Comparison of ENCODE assay signal across 10 mouse cellular contexts in genomic region chr11:75293852-75294361, GRCm38 (mm10). TPM values are rescaled to one million over a fixed set of nuclear protein-coding genes. Genes with fewer than 3 reads are reported as not detected.
A peak's percentile ranks its signal among the peaks of the same experiment; 100 is the strongest.
DNase-seq lines count a peak whose midpoint lies in the region; ATAC-seq and TF ChIP-seq lines count a peak whose summit lies in the region.
"Had no signal": no experiment of that assay in that cellular context is flagged by ENCODE, and none has a peak within 500 bp of the region (broad histone marks: within the 10 kb centered on the region; RNA-seq: fewer than 3 reads in every experiment).

No protein-coding gene starts in this region.

- no peaks in the 10 kb centered on the region for H3K36me3 ChIP-seq in heart, embryonic 14.5 days (ENCODE audit: control insufficient read depth, insufficient read depth, low read length)
- H3K36me3 ChIP-seq in heart, postnatal 0 days (replicated peaks; ENCODE audit: control insufficient read depth, insufficient read depth, low read length) = no peaks in the 10 kb centered on the region

- TF ChIP-seq EP300 in heart, postnatal 0 days (IDR thresholded peaks at IDR 0.05; ENCODE audit: low read depth) = no peak

- peak overlapping the region; percentile 66 to 76 for H3K27ac ChIP-seq in heart, embryonic 14.5 days (replicated peaks in 1 of 2; ENCODE audit: control insufficient read depth in 1 of 2, insufficient read depth in 1 of 2, low read depth in 2 of 2, low read length in 2 of 2)
- H3K27ac ChIP-seq in heart, postnatal 0 days (ENCODE audit: low read depth) = peak overlapping the region; percentile 88
- H3K27ac ChIP-seq: macrophage had no signal

- WGBS in heart, embryonic 14.5 days = 33% methylated on average over 21 of the region's 21 CpGs
- WGBS in heart, postnatal 0 days = 30% methylated on average over 21 of the region's 21 CpGs

- no peak for ATAC-seq in heart, embryonic 14.5 days (ENCODE audit: insufficient number of reproducible peaks, insufficient read depth, low FRiP score, low read depth)
- peak; percentile 25; the same call in 1 of the 2 replicates for ATAC-seq in heart, postnatal 0 days (ENCODE audit: insufficient read depth, low read depth)

- peak overlapping the region; percentile 41 for H3K9ac ChIP-seq in heart, embryonic 14.5 days (ENCODE audit: low read length)
- H3K9ac ChIP-seq in heart, postnatal 0 days (replicated peaks; ENCODE audit: low read depth, low read length) = no peak overlapping the region

- H3K9me3 ChIP-seq in heart, embryonic 14.5 days (ENCODE audit: control insufficient read depth, low read length) = no peaks in the 10 kb centered on the region
- no peaks in the 10 kb centered on the region for H3K9me3 ChIP-seq in heart, postnatal 0 days (replicated peaks; ENCODE audit: control insufficient read depth, low read length)

- no peak for TF ChIP-seq CTCF in heart, postnatal 0 days (IDR thresholded peaks at IDR 0.05; ENCODE audit: low read depth)

- no peak overlapping the region for H3K4me3 ChIP-seq in heart, embryonic 14.5 days (ENCODE audit: control insufficient read depth in 1 of 2, insufficient read depth in 1 of 2, low read depth in 1 of 2, low read length in 2 of 2)
- H3K4me3 ChIP-seq in heart, postnatal 0 days (ENCODE audit: low read depth, low read length) = no peak overlapping the region

- H3K4me2 ChIP-seq in heart, embryonic 14.5 days (ENCODE audit: low read length) = peak overlapping the region; percentile 41; the same call in 1 of the 2 replicates
- peak overlapping the region; percentile 24; the same call in 1 of the 2 replicates for H3K4me2 ChIP-seq in heart, postnatal 0 days (ENCODE audit: low read depth, low read length)

- intact Hi-C loops in heart, postnatal 25 days (cut with DNase I) = loop anchor here (5.0 kb wide), 2 partner anchors 62 to 347 kb away; no protein-coding TSS in a partner anchor

- peaks cover 47 to 75% of the 10 kb centered on the region in 2 experiments for H3K4me1 ChIP-seq in heart, embryonic 14.5 days (ENCODE audit: control insufficient read depth in 2 of 2, insufficient read depth in 2 of 2, low read length in 2 of 2)
- peaks cover 58% of the 10 kb centered on the region for H3K4me1 ChIP-seq in heart, postnatal 0 days (ENCODE audit: control insufficient read depth, insufficient read depth)

- no peak for DNase-seq in heart, postnatal 25 days (ENCODE audit: low spot score)
- peak; percentile 38 for DNase-seq in ES-CJ7 (ENCODE audit: low read depth, low spot score)
- DNase-seq in heart, postnatal 0 days (ENCODE audit: low spot score) = no peak
- DNase-seq in kidney, postnatal 36 days = peak; percentile 53 to 69
- no peak for DNase-seq in spleen, adult 18-20 months
- no peak for DNase-seq in yolk sac, embryonic 10.5 days (ENCODE audit: low spot score)
- no peak for DNase-seq in spleen, postnatal 36 days (ENCODE audit: low spot score in 2 of 2)
- DNase-seq: cerebellum, postnatal 14 days had no signal

- H3K27me3 ChIP-seq in heart, embryonic 14.5 days (ENCODE audit: control insufficient read depth, insufficient read depth, low read length) = no peaks in the 10 kb centered on the region
- H3K27me3 ChIP-seq in heart, postnatal 0 days (ENCODE audit: control insufficient read depth, insufficient read depth, low read length) = no peaks in the 10 kb centered on the region

RNA-seq across cellular contexts. Expression of gene Rpa1, which starts 54.2 kb away (rescaled TPM):
- 82.8 and 87.4 TPM in 2 replicates for polyA plus RNA-seq in heart, embryonic 14.5 days (2014; fragmentation: Nextera tagmentation; extraction: Ambion mirVana)
- 10 to 100 TPM; 58.0 to 63.5 TPM for total RNA-seq in heart, postnatal 25 days (2021)
- total RNA-seq in heart, postnatal 0 days (2014; rRNA removed; ENCODE audit: low replicate concordance) = 115 and 118 TPM in 2 replicates
- polyA plus RNA-seq in heart, postnatal 0 days (2015; fragmentation: Nextera tagmentation; extraction: Ambion mirVana) = 62.9 and 66.9 TPM in 2 replicates

RNA-seq across cellular contexts. Expression of gene Smyd4, which starts 54.3 kb away (rescaled TPM):
- 13.8 and 15.2 TPM in 2 replicates for polyA plus RNA-seq in heart, embryonic 14.5 days (2014; fragmentation: Nextera tagmentation; extraction: Ambion mirVana)
- total RNA-seq in heart, postnatal 25 days (2021) = 1 to 10 TPM; 4.3 to 4.6 TPM
- 13.1 and 19.7 TPM in 2 replicates for total RNA-seq in heart, postnatal 0 days (2014; rRNA removed; ENCODE audit: low replicate concordance)
- polyA plus RNA-seq in heart, postnatal 0 days (2015; fragmentation: Nextera tagmentation; extraction: Ambion mirVana) = 13.2 and 14.8 TPM in 2 replicates

Comparison
In these comparisons a context has a peak if more than half of its experiments do, and no peak if none do; other contexts are left out.
1. DNase-seq: peak in ES-CJ7 (single experiment) and kidney, postnatal 36 days (2 of 2); none in heart, postnatal 25 days (single experiment), heart, postnatal 0 days (single experiment), spleen, adult 18-20 months (0 of 2), yolk sac, embryonic 10.5 days (single experiment) and spleen, postnatal 36 days (0 of 2).